Mouse (Mus musculus): ENCODE measurements around the gene Peli1. TPM values are rescaled to one million over a fixed set of nuclear protein-coding genes. Genes with fewer than 3 reads are reported as not detected.
"Not testable (repeated sequence)": the region's sequence is repeated elsewhere in the genome, so short reads cannot be mapped to it uniquely, and the experiment has no call there.

Gene Peli1
- total RNA-seq, 1 experiment from 2014 or later: 57.1 TPM

GRCm38 (mm10) chr11:21134875-21135451, 43.9 kb downstream of the Peli1 start:
- ATAC-seq (replicated peaks; ENCODE audit: insufficient number of reproducible peaks, low FRiP score, low TSS enrichment, poor library complexity, severe bottlenecking): no peak

- ATAC-seq (replicated peaks; ENCODE audit: insufficient number of reproducible peaks, low FRiP score, low TSS enrichment, poor library complexity, severe bottlenecking): no peak
Observed at GRCm38 (mm10) chr11:21139453-21139852, 48.4 kb downstream of the Peli1 start.

GRCm38 (mm10) chr11:21141242-21141641, 50.2 kb downstream of the Peli1 start:
- ATAC-seq (replicated peaks; ENCODE audit: insufficient number of reproducible peaks, low FRiP score, low TSS enrichment, poor library complexity, severe bottlenecking): no peak

GRCm38 (mm10) chr11:21141755-21142154, 50.7 kb downstream of the Peli1 start:
- no peak for ATAC-seq (replicated peaks; ENCODE audit: insufficient number of reproducible peaks, low FRiP score, low TSS enrichment, poor library complexity, severe bottlenecking)

GRCm38 (mm10) chr11:21149476-21149875, 58.4 kb downstream of the Peli1 start:
- ATAC-seq (replicated peaks; ENCODE audit: insufficient number of reproducible peaks, low FRiP score, low TSS enrichment, poor library complexity, severe bottlenecking): no peak

GRCm38 (mm10) chr11:21150316-21150715, 59.2 kb downstream of the Peli1 start:
- ATAC-seq (replicated peaks; ENCODE audit: insufficient number of reproducible peaks, low FRiP score, low TSS enrichment, poor library complexity, severe bottlenecking): no peak

- no peak for ATAC-seq (replicated peaks; ENCODE audit: insufficient number of reproducible peaks, low FRiP score, low TSS enrichment, poor library complexity, severe bottlenecking)
Observed at GRCm38 (mm10) chr11:21151672-21152071, 60.6 kb downstream of the Peli1 start.

GRCm38 (mm10) chr11:21153111-21153510, 62.0 kb downstream of the Peli1 start:
- ATAC-seq (replicated peaks; ENCODE audit: insufficient number of reproducible peaks, low FRiP score, low TSS enrichment, poor library complexity, severe bottlenecking): no peak

- no peak for ATAC-seq (replicated peaks; ENCODE audit: insufficient number of reproducible peaks, low FRiP score, low TSS enrichment, poor library complexity, severe bottlenecking)
Observed at GRCm38 (mm10) chr11:21157595-21157994, 66.5 kb downstream of the Peli1 start.

GRCm38 (mm10) chr11:21162093-21162492, 71.0 kb downstream of the Peli1 start:
- ATAC-seq (replicated peaks; ENCODE audit: insufficient number of reproducible peaks, low FRiP score, low TSS enrichment, poor library complexity, severe bottlenecking): no peak

- ATAC-seq (replicated peaks; ENCODE audit: insufficient number of reproducible peaks, low FRiP score, low TSS enrichment, poor library complexity, severe bottlenecking): no peak
Observed at GRCm38 (mm10) chr11:21163143-21163542, 72.1 kb downstream of the Peli1 start.

GRCm38 (mm10) chr11:21163673-21164072, 72.6 kb downstream of the Peli1 start:
- no peak for ATAC-seq (replicated peaks; ENCODE audit: insufficient number of reproducible peaks, low FRiP score, low TSS enrichment, poor library complexity, severe bottlenecking)

- no peak for ATAC-seq (replicated peaks; ENCODE audit: insufficient number of reproducible peaks, low FRiP score, low TSS enrichment, poor library complexity, severe bottlenecking)
Observed at GRCm38 (mm10) chr11:21164312-21164993, 73.4 kb downstream of the Peli1 start.

- ATAC-seq (replicated peaks; ENCODE audit: insufficient number of reproducible peaks, low FRiP score, low TSS enrichment, poor library complexity, severe bottlenecking): no peak
Observed at GRCm38 (mm10) chr11:21164994-21165560, 74.0 kb downstream of the Peli1 start.

- no peak for ATAC-seq (replicated peaks; ENCODE audit: insufficient number of reproducible peaks, low FRiP score, low TSS enrichment, poor library complexity, severe bottlenecking)
Observed at GRCm38 (mm10) chr11:21166495-21167096, 75.5 kb downstream of the Peli1 start.

- no peak for ATAC-seq (replicated peaks; ENCODE audit: insufficient number of reproducible peaks, low FRiP score, low TSS enrichment, poor library complexity, severe bottlenecking)
Observed at GRCm38 (mm10) chr11:21168828-21169607, 77.9 kb downstream of the Peli1 start.

- not testable (repeated sequence) for ATAC-seq (replicated peaks; ENCODE audit: insufficient number of reproducible peaks, low FRiP score, low TSS enrichment, poor library complexity, severe bottlenecking)
Observed at GRCm38 (mm10) chr11:21169608-21169860, 78.4 kb downstream of the Peli1 start.

GRCm38 (mm10) chr11:21172281-21172680, 81.2 kb downstream of the Peli1 start:
- no peak for ATAC-seq (replicated peaks; ENCODE audit: insufficient number of reproducible peaks, low FRiP score, low TSS enrichment, poor library complexity, severe bottlenecking)

- no peak for ATAC-seq (replicated peaks; ENCODE audit: insufficient number of reproducible peaks, low FRiP score, low TSS enrichment, poor library complexity, severe bottlenecking)
Observed at GRCm38 (mm10) chr11:21173926-21174325, 82.8 kb downstream of the Peli1 start.

Data from monocyte, adult 5-6 weeks (primary cell).